Mouse (Mus musculus): ENCODE measurements around the gene Polr3k. TPM values are rescaled to one million over a fixed set of nuclear protein-coding genes. Genes with fewer than 3 reads are reported as not detected.

Gene Polr3k
- polyA plus RNA-seq (2012; rRNA removed): 8.8 and 9.3 TPM in 2 replicates

DNA sequence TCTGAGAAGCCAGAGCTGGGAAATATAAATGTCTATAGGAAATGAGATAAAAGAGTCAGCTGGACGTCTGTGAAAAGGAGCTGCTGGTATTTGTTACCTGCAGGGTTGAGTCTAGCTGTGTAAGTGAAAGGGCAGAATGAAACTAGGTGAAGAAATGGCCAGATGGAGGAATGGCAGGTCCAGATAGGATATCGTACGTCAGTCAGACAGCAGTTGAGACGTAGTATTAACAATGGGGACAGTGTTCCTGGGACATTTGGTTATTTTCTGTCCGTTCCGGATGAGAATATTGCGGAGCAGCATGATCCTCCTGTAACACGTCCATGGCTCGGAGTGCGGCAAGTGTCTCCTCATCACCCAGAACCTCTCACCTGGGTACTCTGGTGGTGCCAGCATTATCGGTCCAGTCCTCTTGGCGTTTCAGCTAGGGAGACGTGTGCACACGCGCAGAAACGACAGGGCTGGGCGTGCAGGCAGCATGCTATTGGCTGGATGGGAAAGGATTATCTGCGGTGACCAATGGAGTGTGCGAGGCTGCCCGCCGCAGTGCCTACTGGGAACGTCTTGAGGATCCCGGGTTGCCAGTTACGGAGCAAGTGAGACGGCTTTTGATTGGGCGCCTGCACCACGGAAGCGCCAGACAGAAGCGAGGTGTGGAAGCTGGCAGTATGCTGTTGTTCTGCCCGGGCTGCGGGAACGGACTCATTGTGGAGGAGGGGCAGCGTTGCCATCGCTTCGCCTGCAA, at the start of gene Polr3k:
TSS of gene Polr3k (plus strand) at position 547 of the 745 bp plus-strand sequence.

DNA sequence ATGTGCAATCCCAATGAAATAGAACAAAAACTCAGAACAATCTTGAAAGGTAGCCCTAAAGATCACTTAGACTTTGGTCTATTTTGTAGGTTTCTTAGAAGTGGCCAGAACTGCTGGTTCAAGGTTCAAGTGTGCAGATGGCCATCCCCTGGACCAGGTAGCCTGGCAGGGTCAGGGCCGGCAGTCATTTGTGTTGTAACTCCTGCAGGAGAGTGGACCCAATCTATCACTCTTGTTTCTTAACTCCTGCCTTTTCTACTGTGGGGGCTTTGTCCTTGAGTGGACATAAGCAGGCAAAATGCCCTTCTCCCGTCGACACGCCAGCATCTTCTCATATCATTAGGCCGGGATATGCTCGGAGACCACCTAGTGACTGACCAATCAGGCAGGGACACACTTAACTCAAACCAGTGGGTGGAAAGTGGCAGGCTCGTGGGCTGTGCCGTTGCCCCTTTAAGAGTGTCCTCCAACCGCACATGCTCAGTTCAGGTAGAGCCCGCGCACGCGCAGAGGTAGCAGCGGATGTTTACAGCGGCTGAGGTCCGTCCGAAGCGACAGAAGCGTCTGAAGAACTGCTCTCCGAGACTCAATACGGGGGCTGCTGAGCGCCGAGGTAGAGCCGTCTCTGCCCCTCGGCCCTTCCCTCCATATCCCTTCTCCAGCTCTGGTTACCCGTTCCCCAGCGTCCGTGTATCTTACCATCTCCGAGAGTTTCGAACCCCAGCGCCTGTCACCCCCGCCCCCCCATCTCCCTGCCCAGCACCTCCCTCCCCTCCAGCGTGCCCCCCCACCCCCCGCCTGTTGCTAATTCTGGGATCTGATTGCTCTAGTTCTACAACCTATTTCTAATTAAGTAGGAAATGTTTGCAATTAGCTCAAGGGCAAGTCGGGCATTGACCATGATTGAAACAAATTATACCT, 26.5 kb upstream of the Polr3k start, which contains the start of gene Pcmtd2:
TSS of gene Pcmtd2 (plus strand) at position 483 of the 921 bp plus-strand sequence.

Other genes with a start within 250 kb of the Polr3k start
- gene Gm29797, start 207.3 kb upstream of the Polr3k start, polyA plus RNA-seq (2012; rRNA removed): 0.06 TPM in 1 of 2 replicates, not detected in the other
- 7.6 and 7.7 TPM in 2 replicates for gene Sox18, start 192.7 kb upstream of the Polr3k start, polyA plus RNA-seq (2012; rRNA removed)
- 4.4 and 5.1 TPM in 2 replicates for gene Tcea2, start 184.0 kb upstream of the Polr3k start, polyA plus RNA-seq (2012; rRNA removed)
- 31.3 and 37.0 TPM in 2 replicates for gene Rgs19, start 170.4 kb upstream of the Polr3k start, polyA plus RNA-seq (2012; rRNA removed)
- not detected in 2 replicates for gene Lkaaear1, start 165.9 kb upstream of the Polr3k start, polyA plus RNA-seq (2012; rRNA removed)
- gene Oprl1, start 149.3 kb upstream of the Polr3k start, polyA plus RNA-seq (2012; rRNA removed): 0.10 and 0.14 TPM in 2 replicates
- 0.01 TPM in 1 of 2 replicates, not detected in the other for gene Myt1, start 101.0 kb upstream of the Polr3k start, polyA plus RNA-seq (2012; rRNA removed)
- gene Pcmtd2, start 26.5 kb upstream of the Polr3k start, polyA plus RNA-seq (2012; rRNA removed): 12.0 and 13.5 TPM in 2 replicates
- gene Gm14496, start 126.8 kb downstream of the Polr3k start, polyA plus RNA-seq (2012; rRNA removed): not detected in 2 replicates